Comparison of ENCODE assay signal across 8 mouse cellular contexts in genomic region chr2:58699931-58700330, GRCm38 (mm10).
DNase-seq lines count a peak whose midpoint lies in the region; ATAC-seq and TF ChIP-seq lines count a peak whose summit lies in the region.

No protein-coding gene starts in this region.

- WGBS in forebrain, embryonic 16.5 days: 21% methylated on average over 5 of the region's 5 CpGs
- WGBS in large intestine, adult 2 months: 30% methylated on average over 5 of the region's 5 CpGs
- 26% methylated on average over 5 of the region's 5 CpGs for WGBS in lung, adult 2 months

- no peaks in the 10 kb centered on the region for H3K27me3 ChIP-seq in Patski
- no peaks in the 10 kb centered on the region for H3K27me3 ChIP-seq in forebrain, embryonic 16.5 days (replicated peaks; ENCODE audit: control insufficient read depth, insufficient read depth, low read length)

- POLR2A ChIA-PET in Patski (lab: Charles Lee): no interaction called here

- H3K4me1 ChIP-seq in forebrain, embryonic 16.5 days (replicated peaks; ENCODE audit: control insufficient read depth, insufficient read depth, low read length): no peaks in the 10 kb centered on the region
- H3K4me1 ChIP-seq in lung, adult 2 months (ENCODE audit: control insufficient read depth, insufficient read depth, low read length): no peaks in the 10 kb centered on the region

- in situ Hi-C loops in Patski (cut with MboI; ENCODE audit: low pct_unique_long_range_greater_than_20kb): loop anchor here (10.0 kb wide), 1 partner anchor 735 kb away; no protein-coding TSS in a partner anchor

- CTCF ChIA-PET in Patski (lab: Charles Lee): interaction anchor here (0.9 to 2.4 kb wide), 11 partner anchors 10 to 738 kb away, joined by 3 to 14 read pairs (median 4); no protein-coding TSS in a partner anchor

- no peak for DNase-seq in Patski (ENCODE audit: low read depth, low spot score)
- peak; percentile 70 for DNase-seq in cerebellum, adult 11-12 months
- DNase-seq in heart, postnatal 4 days: peak; percentile 89
- peak; percentile 28 for DNase-seq in large intestine, adult 2 months (ENCODE audit: low read depth, low spot score)
- DNase-seq in lung, adult 2 months: peak; percentile 62
- DNase-seq in retina, adult 2 months (ENCODE audit: low read depth, low spot score): peak; percentile 33
- no peak for DNase-seq in c-Kit-positive CD71-positive TER-119-positive erythroid progenitor cells, embryonic 14.5 days (ENCODE audit: low spot score)

- H3K9me3 ChIP-seq in forebrain, embryonic 16.5 days (ENCODE audit: control insufficient read depth, low read length): no peaks in the 10 kb centered on the region

- H3K4me3 ChIP-seq in forebrain, embryonic 16.5 days (replicated peaks; ENCODE audit: low read length): no peak overlapping the region
- H3K4me3 ChIP-seq in lung, adult 2 months (replicated peaks; ENCODE audit: extremely low read depth, low read depth, low read length): no peak overlapping the region

- TF ChIP-seq POLR2A in lung, adult 2 months (IDR thresholded peaks at IDR 0.05; ENCODE audit: borderline replicate concordance, extremely low read depth, low read depth, low read length): no peak

- no peak overlapping the region for H3K4me2 ChIP-seq in forebrain, embryonic 16.5 days (ENCODE audit: low read length)

- no peak overlapping the region for H3K27ac ChIP-seq in forebrain, embryonic 16.5 days (ENCODE audit: low read length)

- no peaks in the 10 kb centered on the region for H3K36me3 ChIP-seq in forebrain, embryonic 16.5 days (ENCODE audit: control insufficient read depth, insufficient read depth)

- ATAC-seq in Patski: peak; percentile 98
- peak; percentile 72; the same call in 1 of the 2 replicates for ATAC-seq in forebrain, embryonic 16.5 days

- H3K9ac ChIP-seq in forebrain, embryonic 16.5 days (replicated peaks; ENCODE audit: low read depth, low read length): no peak overlapping the region

- peak; percentile 93 for TF ChIP-seq CTCF in Patski (IDR thresholded peaks at IDR 0.05)
- TF ChIP-seq CTCF in lung, adult 2 months (IDR thresholded peaks at IDR 0.05; ENCODE audit: insufficient read depth, low read length): 0 out of 2 replicates have a peak, but pooled peaks have one; percentile 21

Comparison
In these comparisons a context has a peak if more than half of its experiments do, and no peak if none do; other contexts are left out.
1. DNase-seq: peak in cerebellum, adult 11-12 months (single experiment), heart, postnatal 4 days (single experiment), large intestine, adult 2 months (single experiment), lung, adult 2 months (single experiment) and retina, adult 2 months (single experiment); none in Patski (single experiment) and c-Kit-positive CD71-positive TER-119-positive erythroid progenitor cells, embryonic 14.5 days (single experiment).